Comparison of ENCODE assay signal across 8 mouse cellular contexts in the genomic region with DNA sequence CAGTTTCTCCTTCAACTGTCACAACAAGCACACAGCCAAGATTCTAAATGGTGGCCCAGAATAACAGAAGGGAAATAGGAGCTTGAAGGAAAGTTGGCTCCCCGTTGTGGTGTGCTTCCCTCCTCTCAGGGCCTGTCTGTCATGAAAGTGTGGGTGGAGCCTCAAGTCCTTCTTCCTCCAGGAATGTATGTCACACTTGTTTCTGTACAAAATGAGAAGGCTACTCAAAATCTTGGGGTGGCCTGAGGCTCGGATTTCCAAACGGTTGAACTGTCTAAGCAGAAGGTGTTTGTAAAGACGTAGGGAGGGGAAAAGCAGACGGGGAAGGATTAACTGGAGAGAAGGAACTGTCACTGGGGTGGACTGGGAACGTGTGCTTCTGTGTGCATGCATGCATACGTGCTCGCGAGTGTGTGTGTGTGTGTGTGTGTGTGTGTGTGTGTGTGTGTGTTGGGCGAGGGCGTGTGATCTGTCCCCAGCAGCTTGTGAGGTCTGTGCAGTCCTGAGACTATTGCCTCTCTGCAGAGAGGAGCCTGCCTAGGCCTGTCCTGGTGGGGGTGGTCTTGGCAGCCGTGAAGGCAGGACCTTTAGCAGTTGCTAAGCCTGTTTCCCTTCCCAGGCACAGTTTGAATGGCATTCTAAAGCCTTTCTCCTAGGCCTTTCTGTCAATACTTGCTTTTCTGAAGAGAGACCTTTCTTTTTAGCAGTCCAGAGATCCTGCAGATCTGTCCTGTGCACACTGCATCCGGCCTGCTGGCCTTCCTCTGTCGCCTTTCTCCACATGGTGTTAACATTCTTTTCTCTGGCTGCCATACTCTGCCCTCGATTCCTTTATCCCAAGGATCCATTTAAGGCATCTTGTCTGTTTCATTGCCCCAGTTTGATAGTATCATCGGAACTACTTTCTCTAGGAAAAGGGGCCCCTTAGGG. TPM values are rescaled to one million over a fixed set of nuclear protein-coding genes. Genes with fewer than 3 reads are reported as not detected.
DNase-seq lines count a peak whose midpoint lies in the region; ATAC-seq and TF ChIP-seq lines count a peak whose summit lies in the region.
"Had no signal": no experiment of that assay in that cellular context is flagged by ENCODE, and none has a peak within 500 bp of the region (broad histone marks: within the 10 kb centered on the region; RNA-seq: fewer than 3 reads in every experiment).

No protein-coding gene starts in this region.

- intact Hi-C loops in left cerebral cortex, adult 2 months (cut with DNase I), result no loop called here

- no peak for DNase-seq in left cerebral cortex, adult 2 months (ENCODE audit: extremely low spot score in 1 of 2, low spot score in 2 of 2)
- DNase-seq in left cerebral cortex, adult 11 months (ENCODE audit: low spot score), result no peak
- DNase-seq in embryonic facial prominence, embryonic 14.5 days (ENCODE audit: low spot score), result peak; percentile 88
- DNase-seq in spleen, postnatal 14 days (ENCODE audit: low spot score in 2 of 2), result no peak
- DNase-seq in natural killer cell, adult 2 months (ENCODE audit: low spot score in 2 of 2), result no peak

- H3K4me2 ChIP-seq in embryonic facial prominence, embryonic 14.5 days (ENCODE audit: low read depth, low read length), result peak overlapping the region; percentile 31; the same call in 1 of the 2 replicates
- no peak overlapping the region for H3K4me2 ChIP-seq in hindbrain, embryonic 12.5 days (replicated peaks)
- H3K4me2 ChIP-seq in midbrain, embryonic 16.5 days (ENCODE audit: low read length), result no peak overlapping the region
- H3K4me2 ChIP-seq: liver, embryonic 15.5 days had no signal

- H3K9me3 ChIP-seq in embryonic facial prominence, embryonic 14.5 days (ENCODE audit: control insufficient read depth, low read length), result no peaks in the 10 kb centered on the region
- H3K9me3 ChIP-seq in hindbrain, embryonic 12.5 days (replicated peaks), result no peaks in the 10 kb centered on the region
- H3K9me3 ChIP-seq in midbrain, embryonic 16.5 days (replicated peaks; ENCODE audit: control insufficient read depth, low read length, poor library complexity, severe bottlenecking), result no peaks in the 10 kb centered on the region
- H3K9me3 ChIP-seq: liver, embryonic 15.5 days had no signal

- H3K9ac ChIP-seq in embryonic facial prominence, embryonic 14.5 days (ENCODE audit: low read depth, low read length), result no peak overlapping the region
- H3K9ac ChIP-seq in hindbrain, embryonic 12.5 days, result no peak overlapping the region
- H3K9ac ChIP-seq in midbrain, embryonic 16.5 days (ENCODE audit: low read depth, low read length), result no peak overlapping the region
- H3K9ac ChIP-seq: liver, embryonic 15.5 days had no signal

- H3K27ac ChIP-seq in left cerebral cortex, adult 2 months, result peak overlapping the region; percentile 36; the same call in 1 of the 2 replicates
- H3K27ac ChIP-seq in embryonic facial prominence, embryonic 14.5 days (replicated peaks; ENCODE audit: low read depth, low read length), result peak overlapping the region; percentile 84
- 0 out of 2 replicates have a peak overlapping the region, but pooled peaks have one; percentile 17 for H3K27ac ChIP-seq in hindbrain, embryonic 12.5 days
- H3K27ac ChIP-seq in midbrain, embryonic 16.5 days (ENCODE audit: low read length), result peak overlapping the region; percentile 51
- H3K27ac ChIP-seq: liver, embryonic 15.5 days had no signal

- WGBS in embryonic facial prominence, embryonic 14.5 days, result 38% methylated on average over 13 of the region's 16 CpGs
- WGBS in hindbrain, embryonic 12.5 days, result 55% methylated on average over 16 of the region's 16 CpGs
- 36% methylated on average over 16 of the region's 16 CpGs for WGBS in midbrain, embryonic 16.5 days

- peaks cover 13% of the 10 kb centered on the region; the same call in 1 of the 2 replicates for H3K36me3 ChIP-seq in embryonic facial prominence, embryonic 14.5 days (ENCODE audit: control insufficient read depth, insufficient read depth, low read length)
- H3K36me3 ChIP-seq in hindbrain, embryonic 12.5 days, result no peaks in the 10 kb centered on the region
- no peaks in the 10 kb centered on the region for H3K36me3 ChIP-seq in midbrain, embryonic 16.5 days (ENCODE audit: control insufficient read depth, insufficient read depth, low read length)
- H3K36me3 ChIP-seq: liver, embryonic 15.5 days had no signal

- peaks cover 62% of the 10 kb centered on the region for H3K4me1 ChIP-seq in embryonic facial prominence, embryonic 14.5 days (ENCODE audit: control insufficient read depth, insufficient read depth, low read length)
- H3K4me1 ChIP-seq in hindbrain, embryonic 12.5 days, result peaks cover 21% of the 10 kb centered on the region
- 0 out of 2 replicates have a peak, but pooled peaks cover 6% of the 10 kb centered on the region for H3K4me1 ChIP-seq in midbrain, embryonic 16.5 days (ENCODE audit: control insufficient read depth, insufficient read depth, low read length)

- H3K27me3 ChIP-seq in embryonic facial prominence, embryonic 14.5 days (replicated peaks; ENCODE audit: control insufficient read depth, insufficient read depth, low read length), result no peaks in the 10 kb centered on the region
- H3K27me3 ChIP-seq in hindbrain, embryonic 12.5 days, result no peaks in the 10 kb centered on the region
- H3K27me3 ChIP-seq in midbrain, embryonic 16.5 days (ENCODE audit: control insufficient read depth, insufficient read depth, low read depth, low read length), result no peaks in the 10 kb centered on the region
- H3K27me3 ChIP-seq: liver, embryonic 15.5 days had no signal

- H3K4me3 ChIP-seq in left cerebral cortex, adult 2 months, result no peak overlapping the region
- H3K4me3 ChIP-seq in embryonic facial prominence, embryonic 14.5 days (ENCODE audit: low read depth, low read length), result no peak overlapping the region
- H3K4me3 ChIP-seq in hindbrain, embryonic 12.5 days, result no peak overlapping the region
- no peak overlapping the region for H3K4me3 ChIP-seq in midbrain, embryonic 16.5 days (ENCODE audit: low read depth, low read length)
- H3K4me3 ChIP-seq: liver, embryonic 15.5 days had no signal

- TF ChIP-seq CTCF in left cerebral cortex, adult 2 months (IDR thresholded peaks at IDR 0.05), result no peak

- peak; percentile 81 for ATAC-seq in embryonic facial prominence, embryonic 14.5 days (ENCODE audit: low read depth)
- no peak for ATAC-seq in hindbrain, embryonic 12.5 days (ENCODE audit: low FRiP score)
- peak; percentile 87 for ATAC-seq in midbrain, embryonic 16.5 days

RNA-seq across cellular contexts. Expression of a gene that starts 53.8 kb away (rescaled TPM):
- 10 to 100 TPM; 36.0 to 36.8 TPM for total RNA-seq in left cerebral cortex, adult 2 months (2021)
- polyA plus RNA-seq in embryonic facial prominence, embryonic 14.5 days (2014; fragmentation: Nextera tagmentation; extraction: Ambion mirVana), result 116 and 121 TPM in 2 replicates
- 48.3 and 48.9 TPM in 2 replicates for polyA plus RNA-seq in hindbrain, embryonic 12.5 days (2016; fragmentation: Nextera tagmentation; extraction: Ambion mirVana)
- polyA plus RNA-seq in midbrain, embryonic 16.5 days (2015; fragmentation: Nextera tagmentation; extraction: Ambion mirVana), result 13.5 and 15.1 TPM in 2 replicates

Comparison
In these comparisons a context has a peak if more than half of its experiments do, and no peak if none do; other contexts are left out.
1. H3K27ac ChIP-seq: peak in every context shown above with its lines; median percentile 84 in embryonic facial prominence, embryonic 14.5 days; 51 in midbrain, embryonic 16.5 days; 36 in left cerebral cortex, adult 2 months; 17 in hindbrain, embryonic 12.5 days.